Mouse (Mus musculus) lung, adult 2 months (tissue): Measurements from ENCODE around the gene Cit.

Experiments
- CTCF ChIP-seq: fragments of 200-500 bp; IDR thresholded peaks from 2 replicates; pipeline ENCODE4 v1.5.1; 2011; ENCODE audit warnings: mild to moderate bottlenecking, low read length, control low read depth; ENCODE audit not compliant: insufficient read depth
- POLR2A ChIP-seq: fragments of 200-500 bp; IDR thresholded peaks from 2 replicates; pipeline ENCODE4 v1.6.1; 2011; ENCODE audit warnings: low read depth, mild to moderate bottlenecking, control low read depth, low read length, borderline replicate concordance; ENCODE audit errors: extremely low read depth

DNA sequence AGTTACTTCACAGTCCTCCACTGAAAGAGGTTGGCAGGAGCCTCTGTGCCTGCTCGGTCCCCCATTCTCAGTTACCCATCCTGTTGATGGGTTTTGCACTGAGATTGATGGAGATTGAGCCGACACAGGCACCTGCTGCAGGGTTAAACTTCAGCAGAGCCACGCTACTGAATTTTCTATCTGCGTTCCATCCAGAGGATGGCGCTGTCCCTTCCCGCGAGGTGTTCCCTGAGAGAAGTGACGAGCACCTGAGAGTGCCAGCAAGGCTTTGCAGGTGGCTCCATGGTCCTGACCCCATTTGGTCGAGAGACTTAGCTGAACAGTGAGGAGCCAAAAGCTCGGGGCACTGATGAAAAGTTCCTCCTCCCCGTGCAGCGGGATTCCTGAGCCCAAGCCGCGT, 111.0 kb downstream of the Cit start:
- TF ChIP-seq CTCF (no peak), POLR2A (no peak)
